Mouse (Mus musculus) lung, adult 2 months (tissue): Measurements from ENCODE around the gene Prpsap2.

Source experiments
- CTCF ChIP-seq: fragments of 200-500 bp; IDR thresholded peaks from 2 replicates; pipeline ENCODE4 v1.5.1; 2011; ENCODE audit warnings: mild to moderate bottlenecking, low read length, control low read depth; ENCODE audit not compliant: insufficient read depth
- POLR2A ChIP-seq: fragments of 200-500 bp; IDR thresholded peaks from 2 replicates; pipeline ENCODE4 v1.6.1; 2011; ENCODE audit warnings: low read depth, mild to moderate bottlenecking, control low read depth, low read length, borderline replicate concordance; ENCODE audit errors: extremely low read depth

GRCm38 (mm10) chr11:61686906-61687453 lies 74.9 kb downstream of the Prpsap2 start:
- TF ChIP-seq CTCF, result no peak
- no peak for TF ChIP-seq POLR2A
